Mouse (Mus musculus) kidney, embryonic 16.5 days (tissue): Measurements from ENCODE around the gene Arhgef40. TPM values are rescaled to one million over a fixed set of nuclear protein-coding genes. Genes with fewer than 3 reads are reported as not detected.

Source experiments
- ATAC-seq: fragments of 200-750 bp; cut with Nextera tagmentation; 2 replicates; pipeline ENCODE4 v1.8.0; 2017; ENCODE audit warnings: moderate TSS enrichment; ENCODE audit not compliant: low FRiP score, low TSS enrichment
- H3K27ac ChIP-seq: fragments of 300-500 bp; sonication (generic); 2 replicates; pipeline ENCODE4 v1.5.1; 2014; ENCODE audit warnings: low read length
- H3K27me3 ChIP-seq: fragments of 300-500 bp; sonication (generic); 2 replicates; pipeline ENCODE4 v1.6.1; 2014; ENCODE audit warnings: low read length, control low read depth, mixed read lengths; ENCODE audit not compliant: insufficient read depth
- H3K36me3 ChIP-seq: fragments of 300-500 bp; sonication (generic); 2 replicates; pipeline ENCODE4 v1.6.1; 2014; ENCODE audit warnings: low read length, control low read depth, mixed read lengths; ENCODE audit not compliant: insufficient read depth
- H3K4me1 ChIP-seq: fragments of 300-500 bp; sonication (generic); 2 replicates; pipeline ENCODE4 v1.6.1; 2014; ENCODE audit warnings: low read length, control low read depth, mixed read lengths; ENCODE audit not compliant: insufficient read depth
- H3K4me2 ChIP-seq: fragments of 300-500 bp; sonication (generic); replicated peaks from 2 replicates; pipeline ENCODE4 v1.6.1; 2014; ENCODE audit warnings: low read depth, low read length
- H3K4me3 ChIP-seq: fragments of 300-500 bp; sonication (generic); 2 replicates; pipeline ENCODE4 v1.5.1; 2014; ENCODE audit warnings: mild to moderate bottlenecking, low read length
- H3K9ac ChIP-seq: fragments of 300-500 bp; sonication (generic); replicated peaks from 2 replicates; pipeline ENCODE4 v1.6.1; 2014; ENCODE audit warnings: low read length
- H3K9me3 ChIP-seq: fragments of 300-500 bp; sonication (generic); 2 replicates; pipeline ENCODE4 v1.6.1; 2016; ENCODE audit warnings: low read length, control low read depth
- WGBS: fragments of 180-500 bp; shearing (Covaris S2); extraction: QIAGEN DNeasy Blood & Tissue Kit; methylation state at CpG from one replicate; pipeline ENCODE4 v1.1.7; 2014; 5-methylcytosine and 5-hydroxymethylcytosine counted together
- polyA plus RNA-seq: library from polyadenylated mRNA; unstranded; fragments of >200 nt; fragmentation: Nextera tagmentation; extraction: Ambion mirVana; gene quantifications from 2 replicates; pipeline ENCODE4 v1.2.1, GENCODE M21; 2015

Arhgef40 gene
- polyA plus RNA-seq, 1 experiment from 2014 or later = 92.1 TPM

- Histone ChIP-seq H3K9ac (0 out of 2 replicates have a peak overlapping the region, but pooled peaks have one; percentile 86), H3K36me3 (peaks cover 10% of the 10 kb centered on the region; the same call in 1 of the 2 replicates), H3K27me3 (no peaks in the 10 kb centered on the region), H3K9me3 (no peaks in the 10 kb centered on the region), H3K27ac (no peak overlapping the region), H3K4me3 (no peak overlapping the region), H3K4me1 (peaks cover 15% of the 10 kb centered on the region), H3K4me2 (no peak overlapping the region)
- no peak for ATAC-seq
- WGBS = 64% methylated on average over 4 of the region's 4 CpGs
Measured at GRCm38 (mm10) chr14:51983251-51983650, 1.3 kb upstream of the Arhgef40 start.

DNA sequence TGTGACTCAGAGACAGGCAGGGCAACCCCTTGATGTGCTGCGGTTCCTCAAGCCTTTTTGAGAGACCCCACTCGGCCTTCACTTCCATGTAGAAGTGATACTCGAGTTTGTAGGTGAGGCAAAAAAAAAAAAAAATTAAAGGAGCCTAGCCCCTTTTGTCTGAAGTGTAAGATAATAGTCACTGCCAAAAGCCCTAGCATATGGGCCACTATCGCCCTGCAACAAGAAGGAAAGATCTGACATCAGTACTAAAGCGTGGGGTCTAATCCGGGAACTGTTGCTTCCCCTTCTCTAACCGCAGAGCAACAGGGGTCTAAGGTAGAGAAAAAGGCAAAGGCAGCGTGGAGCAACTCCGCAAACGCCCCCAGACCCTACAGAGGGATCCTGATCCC, 668 bp upstream of the Arhgef40 start:
- 11% methylated on average over 10 of the region's 10 CpGs for WGBS
- peak overlapping the region; percentile 86 for H3K9ac ChIP-seq
- H3K4me2 ChIP-seq = peak overlapping the region; percentile 92
- no peaks in the 10 kb centered on the region for H3K9me3 ChIP-seq
- peaks cover 15% of the 10 kb centered on the region; the same call in 1 of the 2 replicates for H3K36me3 ChIP-seq
- no peaks in the 10 kb centered on the region for H3K27me3 ChIP-seq
- H3K27ac ChIP-seq = no peak overlapping the region
- no peak for ATAC-seq
- peaks cover 19% of the 10 kb centered on the region for H3K4me1 ChIP-seq
- H3K4me3 ChIP-seq = peak overlapping the region; percentile 74

DNA sequence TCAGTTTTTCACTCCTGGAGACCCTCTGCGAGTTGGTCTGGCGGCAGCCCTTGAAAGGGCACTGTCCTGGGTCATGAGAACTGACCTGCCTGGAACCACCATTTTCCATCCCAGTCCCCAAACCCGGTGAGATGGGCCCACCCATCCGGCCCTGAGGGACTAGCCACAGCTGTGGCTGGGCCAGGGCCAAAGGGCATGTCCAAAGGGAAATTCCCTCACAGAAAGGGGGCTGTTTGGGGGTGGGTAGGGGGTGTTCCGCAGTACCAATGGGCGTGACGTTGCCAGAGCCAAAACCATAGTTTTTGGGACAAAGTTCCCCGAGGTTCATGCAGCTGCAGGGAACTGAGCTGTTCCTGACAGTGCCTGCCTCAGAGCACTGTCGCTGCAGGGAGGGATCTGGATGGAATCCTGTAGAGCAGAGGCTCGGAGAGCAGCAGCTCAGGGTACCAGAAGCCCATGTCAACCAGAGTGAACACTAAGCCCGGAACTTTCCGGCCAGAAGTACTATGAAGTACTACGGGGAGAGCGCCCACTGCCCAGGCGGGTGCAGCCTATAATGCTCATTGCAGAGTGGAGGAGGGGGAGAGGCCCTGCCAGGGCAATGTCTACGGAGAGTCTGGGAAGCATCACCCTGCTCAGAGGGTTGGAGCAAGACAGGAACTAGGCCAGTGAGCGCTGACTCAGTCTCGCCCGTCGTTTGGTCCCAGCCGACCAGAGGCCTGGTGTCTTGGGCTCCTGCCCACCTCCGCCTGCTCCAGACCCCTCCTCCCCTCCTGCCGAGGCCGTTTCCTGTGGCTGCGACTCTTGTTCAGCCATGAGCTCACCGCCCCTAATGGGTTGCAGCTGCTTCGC, 1.0 kb downstream of the Arhgef40 start:
- H3K36me3 ChIP-seq = peaks cover 30% of the 10 kb centered on the region
- peak overlapping the region; percentile 86 for H3K9ac ChIP-seq
- H3K9me3 ChIP-seq = no peaks in the 10 kb centered on the region
- ATAC-seq = peak; percentile 72
- H3K4me3 ChIP-seq = peak overlapping the region; percentile 74
- H3K4me1 ChIP-seq = peaks cover 25% of the 10 kb centered on the region
- WGBS = under 1% methylated on average over 27 of the region's 27 CpGs
- peak overlapping the region; percentile 96 for H3K27ac ChIP-seq
- peak overlapping the region; percentile 92 for H3K4me2 ChIP-seq
- H3K27me3 ChIP-seq = no peaks in the 10 kb centered on the region

DNA sequence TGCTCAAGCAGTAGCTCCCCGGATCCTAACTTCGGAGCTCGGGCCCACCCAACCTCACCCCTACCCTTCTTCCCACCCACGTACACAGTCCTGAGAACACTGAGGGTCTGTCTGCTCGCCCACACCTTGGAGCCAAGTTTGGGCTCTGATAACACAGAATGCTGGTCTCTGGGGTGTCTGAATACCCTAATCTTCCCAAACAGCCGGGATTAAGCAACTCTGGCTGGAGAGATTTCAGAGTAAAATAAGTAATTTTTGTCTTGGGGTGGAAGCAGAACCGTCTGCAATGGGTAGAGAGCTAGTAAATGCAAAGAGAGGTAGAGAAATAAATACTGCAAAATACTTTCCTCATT, 1.6 kb downstream of the Arhgef40 start:
- peak overlapping the region; percentile 96 for H3K27ac ChIP-seq
- H3K4me1 ChIP-seq = peaks cover 25% of the 10 kb centered on the region
- peak overlapping the region; percentile 74 for H3K4me3 ChIP-seq
- WGBS = 7% methylated on average over 7 of the region's 7 CpGs
- H3K9ac ChIP-seq = peak overlapping the region; percentile 86
- peaks cover 36% of the 10 kb centered on the region for H3K36me3 ChIP-seq
- ATAC-seq = no peak
- H3K9me3 ChIP-seq = no peaks in the 10 kb centered on the region
- H3K27me3 ChIP-seq = no peaks in the 10 kb centered on the region
- peak overlapping the region; percentile 92 for H3K4me2 ChIP-seq

DNA sequence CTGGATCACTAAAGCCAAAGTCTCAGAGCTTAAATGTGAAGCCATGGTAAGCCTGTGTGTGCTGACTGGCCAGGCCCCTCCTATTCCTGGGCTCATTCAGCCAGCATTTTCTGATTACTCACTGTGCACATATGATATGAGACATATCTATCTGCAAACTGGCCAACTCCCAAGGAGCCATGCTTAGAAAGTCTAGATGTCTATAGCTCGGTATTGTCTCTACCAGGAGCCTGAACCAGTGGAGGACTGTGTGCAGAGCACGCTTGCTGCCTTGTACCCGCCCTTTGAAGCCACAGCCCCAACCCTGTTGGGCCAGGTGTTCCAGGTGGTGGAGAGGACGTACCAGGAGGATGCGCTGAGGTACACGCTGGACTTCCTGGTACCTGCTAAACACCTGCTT, 2.7 kb downstream of the Arhgef40 start:
- Histone ChIP-seq H3K4me1 (peaks cover 25% of the 10 kb centered on the region), H3K4me2 (no peak overlapping the region), H3K27ac (no peak overlapping the region), H3K27me3 (no peaks in the 10 kb centered on the region), H3K9me3 (no peaks in the 10 kb centered on the region), H3K36me3 (peaks cover 46% of the 10 kb centered on the region), H3K4me3 (no peak overlapping the region), H3K9ac (no peak overlapping the region)
- ATAC-seq = no peak
- 93% methylated on average over 6 of the region's 6 CpGs for WGBS

DNA sequence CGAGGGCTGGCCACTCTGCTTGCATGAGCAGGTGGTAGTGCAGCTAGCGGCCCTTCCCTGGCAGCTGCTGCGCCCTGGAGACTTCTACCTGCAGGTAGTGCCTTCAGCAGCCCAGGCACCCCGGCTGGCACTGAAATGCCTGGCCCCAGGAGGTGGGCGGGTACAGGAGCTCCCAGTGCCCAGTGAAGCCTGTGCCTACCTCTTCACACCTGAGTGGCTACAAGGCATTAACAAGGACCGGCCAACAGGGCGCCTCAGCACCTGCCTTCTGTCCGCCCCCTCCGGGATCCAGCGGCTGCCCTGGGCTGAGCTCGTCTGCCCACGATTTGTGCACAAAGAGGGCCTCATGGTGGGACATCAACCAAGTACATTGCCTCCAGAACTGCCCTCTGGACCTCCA, 4.2 kb downstream of the Arhgef40 start:
- no peaks in the 10 kb centered on the region for H3K9me3 ChIP-seq
- H3K4me2 ChIP-seq = no peak overlapping the region
- peaks cover 56% of the 10 kb centered on the region for H3K36me3 ChIP-seq
- H3K4me1 ChIP-seq = peaks cover 23% of the 10 kb centered on the region
- 54% methylated on average over 12 of the region's 12 CpGs for WGBS
- no peaks in the 10 kb centered on the region for H3K27me3 ChIP-seq
- H3K9ac ChIP-seq = no peak overlapping the region
- peak; percentile 24 for ATAC-seq
- 0 out of 2 replicates have a peak overlapping the region, but pooled peaks have one; percentile 36 for H3K27ac ChIP-seq
- no peak overlapping the region for H3K4me3 ChIP-seq

GRCm38 (mm10) chr14:51989461-51989970, 5.0 kb downstream of the Arhgef40 start:
- H3K9ac ChIP-seq = no peak overlapping the region
- H3K4me3 ChIP-seq = no peak overlapping the region
- WGBS = 77% methylated on average over 12 of the region's 12 CpGs
- no peaks in the 10 kb centered on the region for H3K9me3 ChIP-seq
- H3K4me1 ChIP-seq = peaks cover 18% of the 10 kb centered on the region
- H3K27me3 ChIP-seq = no peaks in the 10 kb centered on the region
- no peak overlapping the region for H3K27ac ChIP-seq
- no peak overlapping the region for H3K4me2 ChIP-seq
- H3K36me3 ChIP-seq = peaks cover 60% of the 10 kb centered on the region
- ATAC-seq = no peak

GRCm38 (mm10) chr14:51994453-51994852, 9.9 kb downstream of the Arhgef40 start:
- WGBS = 92% methylated on average over 4 of the region's 4 CpGs
- no peak overlapping the region for H3K4me3 ChIP-seq
- H3K4me1 ChIP-seq = no peaks in the 10 kb centered on the region
- peaks cover 83% of the 10 kb centered on the region for H3K36me3 ChIP-seq
- no peak for ATAC-seq
- H3K9me3 ChIP-seq = no peaks in the 10 kb centered on the region
- H3K27me3 ChIP-seq = no peaks in the 10 kb centered on the region
- H3K4me2 ChIP-seq = no peak overlapping the region
- H3K27ac ChIP-seq = no peak overlapping the region
- no peak overlapping the region for H3K9ac ChIP-seq

DNA sequence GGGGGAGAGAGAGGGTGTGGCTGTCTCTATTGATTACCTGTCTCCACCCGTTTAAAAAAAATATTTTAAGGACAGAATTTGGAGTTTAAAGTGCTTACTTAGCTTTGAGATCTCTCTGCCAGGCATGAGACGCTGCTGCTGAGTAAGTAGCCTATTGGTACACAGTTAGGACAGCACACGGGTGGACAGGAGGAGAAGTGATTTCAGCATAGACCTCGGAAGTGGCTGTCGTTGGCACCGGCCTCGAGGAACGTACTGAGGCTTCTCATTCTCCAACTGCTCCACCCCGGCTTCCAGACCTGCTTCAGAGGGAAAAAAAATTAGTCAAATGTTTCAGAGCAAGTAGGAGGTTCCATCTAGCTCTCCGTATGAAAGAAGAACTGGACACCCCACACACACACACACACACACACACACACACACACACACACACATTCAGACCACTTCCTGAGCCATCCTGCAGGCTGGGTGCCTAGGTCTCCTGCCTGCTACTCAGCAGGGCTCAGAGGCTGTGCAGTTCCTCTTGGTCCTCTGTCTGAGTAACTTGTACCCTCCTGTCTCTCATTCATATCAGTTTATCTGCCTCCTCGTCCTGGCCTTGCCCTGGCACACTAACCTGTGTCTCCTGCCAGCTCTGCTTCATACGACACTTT, 10.8 kb downstream of the Arhgef40 start:
- Histone ChIP-seq H3K36me3 (peaks cover 84% of the 10 kb centered on the region), H3K4me3 (no peak overlapping the region), H3K4me2 (no peak overlapping the region), H3K27me3 (no peaks in the 10 kb centered on the region), H3K4me1 (no peaks in the 10 kb centered on the region), H3K9ac (no peak overlapping the region), H3K27ac (no peak overlapping the region), H3K9me3 (no peaks in the 10 kb centered on the region)
- no peak for ATAC-seq
- 80% methylated on average over 12 of the region's 12 CpGs for WGBS
